Mouse (Mus musculus): Measurements from ENCODE around the gene Clic4. TPM values are rescaled to one million over a fixed set of nuclear protein-coding genes. Genes with fewer than 3 reads are reported as not detected.

The Clic4 gene
- polyA plus RNA-seq, 1 experiment from 2014 or later = 254 TPM

DNA sequence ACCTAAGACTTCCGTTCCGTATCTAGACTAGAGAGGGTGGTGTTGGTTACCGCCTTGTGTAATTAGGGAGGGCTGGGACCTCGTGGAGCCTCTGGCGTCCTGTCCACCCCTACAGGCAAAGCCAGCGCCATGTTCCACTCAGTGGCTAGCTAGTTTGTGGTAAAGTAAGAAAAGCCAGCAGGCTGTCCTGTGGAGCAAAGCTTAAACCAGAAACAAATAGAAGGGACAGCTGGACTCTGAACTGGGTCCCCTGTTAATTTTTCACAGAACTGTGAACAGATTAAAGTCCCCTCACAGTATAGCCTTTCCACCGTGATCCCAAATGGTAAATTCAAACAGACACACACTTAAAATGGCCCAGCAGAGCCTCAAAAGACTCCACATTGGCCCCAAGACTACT is 2.1 kb upstream of the Clic4 start:
- Histone ChIP-seq H3K4me1 (replicated peaks) (peaks cover 26% of the 10 kb centered on the region), H3K4me3 (no peak overlapping the region), H3K27ac (no peak overlapping the region), H3K36me3 (no peaks in the 10 kb centered on the region), H3K27me3 (no peaks in the 10 kb centered on the region), H3K9ac (no peak overlapping the region), H3K9me3 (replicated peaks) (no peaks in the 10 kb centered on the region), H3K4me2 (no peak overlapping the region)
- no peak for ATAC-seq (replicated peaks; ENCODE audit: insufficient number of reproducible peaks, insufficient read depth, low FRiP score, low read depth)
- 84% methylated on average over 7 of the region's 7 CpGs for WGBS

DNA sequence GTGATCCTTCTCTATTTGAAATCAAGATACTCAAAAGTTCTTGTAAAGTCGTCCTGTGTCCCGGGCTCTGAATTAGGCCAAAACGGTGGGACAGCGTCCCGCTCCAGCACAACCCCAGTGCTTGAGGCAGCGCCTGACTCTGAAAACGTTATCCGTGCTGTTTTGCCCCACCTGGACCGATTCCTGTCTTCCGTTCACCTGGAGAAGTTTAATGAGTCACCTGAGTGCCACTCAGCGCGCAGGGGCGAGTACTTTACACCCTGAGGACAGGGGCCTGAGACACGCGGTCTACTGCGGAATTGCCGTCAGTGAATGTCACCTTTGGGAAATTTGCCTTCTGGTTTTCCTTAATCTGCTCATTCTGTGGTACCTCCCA is 681 bp upstream of the Clic4 start:
- no peaks in the 10 kb centered on the region for H3K9me3 ChIP-seq (replicated peaks)
- H3K4me2 ChIP-seq = peak overlapping the region; percentile 60
- H3K4me1 ChIP-seq (replicated peaks) = peaks cover 41% of the 10 kb centered on the region
- peak overlapping the region; percentile 93 for H3K4me3 ChIP-seq
- ATAC-seq (replicated peaks; ENCODE audit: insufficient number of reproducible peaks, insufficient read depth, low FRiP score, low read depth) = no peak
- 4% methylated on average over 17 of the region's 17 CpGs for WGBS
- no peaks in the 10 kb centered on the region for H3K27me3 ChIP-seq
- H3K36me3 ChIP-seq = no peaks in the 10 kb centered on the region
- peak overlapping the region; percentile 76 for H3K27ac ChIP-seq
- H3K9ac ChIP-seq = peak overlapping the region; percentile 48

DNA sequence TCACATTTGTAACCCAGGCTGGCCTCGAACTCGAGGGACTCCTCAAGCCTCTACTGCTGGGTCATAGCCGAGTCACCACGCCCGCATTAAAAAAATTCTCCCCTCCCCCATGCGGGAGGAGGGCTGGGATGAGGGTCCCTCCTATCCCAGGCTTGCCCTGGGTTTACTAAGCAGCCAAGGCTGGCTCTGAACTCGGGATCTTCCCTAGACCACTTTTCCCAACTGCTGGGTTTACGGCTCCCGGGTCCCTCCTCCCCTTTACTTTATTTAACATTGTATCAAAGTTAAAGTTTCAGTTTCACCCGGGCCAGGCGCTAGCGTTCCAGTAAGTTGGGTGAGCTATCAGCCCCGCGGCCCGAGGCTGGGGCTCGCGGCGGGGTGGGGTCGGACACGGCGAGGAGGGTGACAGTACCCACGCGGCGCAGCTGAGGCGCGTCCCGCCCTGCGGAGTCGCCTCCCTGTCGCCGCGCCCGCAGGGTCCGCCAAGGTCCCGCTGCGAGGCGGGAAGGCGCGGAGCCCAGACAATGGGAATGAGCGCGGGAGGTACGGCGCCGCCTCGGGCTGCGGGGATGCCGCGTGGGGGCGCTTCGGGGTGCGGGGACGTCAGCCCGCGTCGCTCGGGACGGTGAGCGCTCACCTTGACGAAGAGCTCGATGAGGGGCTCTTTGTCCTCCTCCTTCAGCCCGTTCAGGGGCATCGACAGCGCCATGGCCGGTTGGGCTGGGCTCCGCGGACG is 565 bp downstream of the Clic4 start:
- Histone ChIP-seq H3K9ac (peak overlapping the region; percentile 98), H3K4me2 (peak overlapping the region; percentile 63), H3K27me3 (no peaks in the 10 kb centered on the region), H3K9me3 (replicated peaks) (no peaks in the 10 kb centered on the region), H3K36me3 (no peaks in the 10 kb centered on the region), H3K4me3 (peak overlapping the region; percentile 93), H3K27ac (peak overlapping the region; percentile 99), H3K4me1 (replicated peaks) (peaks cover 47% of the 10 kb centered on the region)
- ATAC-seq (replicated peaks; ENCODE audit: insufficient number of reproducible peaks, insufficient read depth, low FRiP score, low read depth) = peak; percentile 25; the same call in 1 of the 2 replicates
- WGBS = under 1% methylated on average over 67 of the region's 67 CpGs

DNA sequence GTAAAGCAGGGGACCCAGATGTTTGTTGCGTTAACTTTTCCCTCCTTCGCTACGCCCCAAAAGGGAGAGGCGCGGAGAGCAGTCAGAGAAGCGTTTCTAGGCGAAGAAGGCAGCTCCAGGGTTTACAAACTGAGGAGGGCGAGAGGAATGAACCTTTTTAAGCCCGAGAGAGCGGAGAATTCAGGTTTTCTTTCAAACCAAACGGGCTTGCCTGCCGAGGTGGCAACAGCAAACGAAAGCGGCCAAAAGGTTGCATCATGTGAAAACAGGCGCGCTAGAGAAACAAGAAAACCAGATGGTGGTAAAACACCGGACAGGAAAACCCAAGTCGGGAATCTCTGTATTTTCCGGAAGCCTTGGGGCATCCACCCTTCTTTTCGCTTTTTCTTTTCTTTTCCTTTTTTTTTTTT is 1.2 kb downstream of the Clic4 start:
- no peaks in the 10 kb centered on the region for H3K27me3 ChIP-seq
- 0% methylated on average over 20 of the region's 20 CpGs for WGBS
- H3K9ac ChIP-seq = peak overlapping the region; percentile 98
- peaks cover 50% of the 10 kb centered on the region for H3K4me1 ChIP-seq (replicated peaks)
- H3K4me2 ChIP-seq = peak overlapping the region; percentile 63
- H3K9me3 ChIP-seq (replicated peaks) = no peaks in the 10 kb centered on the region
- no peaks in the 10 kb centered on the region for H3K36me3 ChIP-seq
- peak overlapping the region; percentile 99 for H3K27ac ChIP-seq
- H3K4me3 ChIP-seq = peak overlapping the region; percentile 93
- no peak for ATAC-seq (replicated peaks; ENCODE audit: insufficient number of reproducible peaks, insufficient read depth, low FRiP score, low read depth)

DNA sequence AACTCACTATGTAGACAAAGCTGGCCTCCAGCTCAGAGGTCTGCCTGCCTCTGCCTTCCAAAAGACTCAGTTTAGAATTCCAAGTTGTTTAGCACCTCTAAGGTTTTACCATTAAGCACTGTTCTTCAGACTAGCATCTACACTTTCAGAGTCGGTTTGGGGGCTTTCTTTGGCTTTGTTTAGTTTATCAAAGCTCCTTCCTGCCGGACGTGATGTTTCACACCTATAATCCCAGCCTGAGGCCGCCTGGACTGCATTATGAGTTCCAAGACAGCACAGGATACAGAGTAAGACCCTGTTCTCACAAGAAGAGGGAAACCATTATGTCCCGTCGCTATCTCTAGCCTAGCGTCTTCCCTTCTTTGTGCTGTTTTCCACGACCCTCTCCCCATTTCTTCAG is 2.1 kb downstream of the Clic4 start:
- H3K9me3 ChIP-seq (replicated peaks) = no peaks in the 10 kb centered on the region
- H3K4me3 ChIP-seq = peak overlapping the region; percentile 93
- peak overlapping the region; percentile 63 for H3K4me2 ChIP-seq
- H3K36me3 ChIP-seq = no peaks in the 10 kb centered on the region
- H3K4me1 ChIP-seq (replicated peaks) = peaks cover 56% of the 10 kb centered on the region
- no peaks in the 10 kb centered on the region for H3K27me3 ChIP-seq
- peak overlapping the region; percentile 98 for H3K9ac ChIP-seq
- no peak for ATAC-seq (replicated peaks; ENCODE audit: insufficient number of reproducible peaks, insufficient read depth, low FRiP score, low read depth)
- 22% methylated on average over 8 of the region's 8 CpGs for WGBS
- peak overlapping the region; percentile 99 for H3K27ac ChIP-seq

DNA sequence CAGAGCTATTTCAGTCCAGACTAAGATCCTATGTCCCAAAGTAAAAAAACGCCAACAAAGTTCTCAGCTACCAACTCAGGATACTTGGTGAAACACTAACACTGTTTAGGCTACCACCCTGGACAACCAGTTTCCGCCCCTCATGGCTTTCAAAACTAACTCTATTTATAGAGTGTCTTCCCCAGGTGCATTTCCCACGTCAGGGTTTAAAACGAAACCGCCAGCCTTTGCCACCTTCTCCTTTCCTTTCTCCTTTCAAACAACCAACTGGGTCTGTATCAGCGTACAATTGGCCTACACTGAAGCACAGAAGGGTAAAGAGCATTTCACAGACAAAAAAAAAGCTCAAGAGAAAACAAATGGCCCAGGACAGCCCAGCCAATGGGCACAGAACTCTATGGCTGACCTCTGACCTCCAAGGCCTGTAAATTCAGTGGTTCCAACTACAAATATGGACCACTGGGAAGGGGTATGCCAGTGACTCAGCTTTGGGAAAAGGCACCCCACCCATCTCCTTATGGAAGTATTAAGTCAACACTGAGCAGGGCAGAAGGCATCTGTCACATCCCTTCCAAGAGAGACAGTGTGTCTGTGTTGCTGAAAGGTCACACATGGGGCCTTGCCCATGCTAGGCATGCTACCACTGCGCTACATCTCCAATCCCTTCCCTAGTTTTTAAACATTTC is 2.8 kb downstream of the Clic4 start:
- 31% methylated on average over 7 of the region's 7 CpGs for WGBS
- peak overlapping the region; percentile 99 for H3K27ac ChIP-seq
- no peaks in the 10 kb centered on the region for H3K36me3 ChIP-seq
- no peaks in the 10 kb centered on the region for H3K27me3 ChIP-seq
- no peaks in the 10 kb centered on the region for H3K9me3 ChIP-seq (replicated peaks)
- no peak for ATAC-seq (replicated peaks; ENCODE audit: insufficient number of reproducible peaks, insufficient read depth, low FRiP score, low read depth)
- peaks cover 58% of the 10 kb centered on the region for H3K4me1 ChIP-seq (replicated peaks)
- peak overlapping the region; percentile 63 for H3K4me2 ChIP-seq
- H3K9ac ChIP-seq = peak overlapping the region; percentile 98
- H3K4me3 ChIP-seq = peak overlapping the region; percentile 93

DNA sequence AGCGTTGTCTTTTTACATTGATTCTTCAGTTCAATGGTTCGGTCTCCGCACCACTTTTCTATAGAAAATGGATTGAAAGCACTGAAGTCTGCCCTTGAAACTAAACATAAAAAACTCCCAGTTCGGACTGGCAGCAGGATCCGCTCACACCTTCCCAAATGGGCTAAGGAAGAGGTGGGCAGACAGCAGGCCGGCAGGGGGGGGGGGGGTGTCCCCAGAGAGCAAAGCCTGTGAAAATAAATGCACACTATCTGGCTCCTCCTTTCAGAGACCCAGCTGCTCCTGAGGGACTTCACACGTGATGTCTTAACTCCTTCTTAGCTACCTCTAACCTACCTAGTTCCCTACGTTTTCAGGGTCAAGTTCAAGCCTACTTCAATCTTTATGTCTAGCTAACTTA is 5.1 kb downstream of the Clic4 start:
- WGBS = 35% methylated on average over 8 of the region's 8 CpGs
- Histone ChIP-seq H3K9ac (0 out of 2 replicates have a peak overlapping the region, but pooled peaks have one; percentile 25), H3K4me2 (peak overlapping the region; percentile 54), H3K27me3 (no peaks in the 10 kb centered on the region), H3K4me3 (peak overlapping the region; percentile 29), H3K4me1 (replicated peaks) (peaks cover 56% of the 10 kb centered on the region), H3K27ac (peak overlapping the region; percentile 57), H3K9me3 (replicated peaks) (no peaks in the 10 kb centered on the region), H3K36me3 (no peaks in the 10 kb centered on the region)
- ATAC-seq (replicated peaks; ENCODE audit: insufficient number of reproducible peaks, insufficient read depth, low FRiP score, low read depth) = no peak

DNA sequence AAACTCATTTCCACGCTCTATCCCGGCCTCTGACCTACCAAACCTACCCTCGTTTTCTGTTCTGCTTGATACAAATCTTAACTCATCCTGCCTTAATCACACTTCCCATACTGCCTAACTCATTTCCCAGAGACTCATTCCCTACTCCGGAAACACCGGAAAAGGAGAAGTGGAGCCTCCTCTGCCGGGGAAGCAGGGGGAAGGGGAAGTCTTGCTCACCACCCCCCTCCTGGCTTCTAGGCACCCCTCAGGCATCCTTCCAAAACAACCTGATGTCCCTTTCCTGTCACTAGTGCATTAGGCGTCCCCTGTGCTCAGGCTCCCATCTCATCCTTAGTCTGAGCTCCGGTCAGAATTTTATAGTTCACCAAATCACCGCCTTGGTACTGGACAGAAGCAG is 5.6 kb downstream of the Clic4 start:
- WGBS = 36% methylated on average over 9 of the region's 9 CpGs
- peak overlapping the region; percentile 29 for H3K4me3 ChIP-seq

DNA sequence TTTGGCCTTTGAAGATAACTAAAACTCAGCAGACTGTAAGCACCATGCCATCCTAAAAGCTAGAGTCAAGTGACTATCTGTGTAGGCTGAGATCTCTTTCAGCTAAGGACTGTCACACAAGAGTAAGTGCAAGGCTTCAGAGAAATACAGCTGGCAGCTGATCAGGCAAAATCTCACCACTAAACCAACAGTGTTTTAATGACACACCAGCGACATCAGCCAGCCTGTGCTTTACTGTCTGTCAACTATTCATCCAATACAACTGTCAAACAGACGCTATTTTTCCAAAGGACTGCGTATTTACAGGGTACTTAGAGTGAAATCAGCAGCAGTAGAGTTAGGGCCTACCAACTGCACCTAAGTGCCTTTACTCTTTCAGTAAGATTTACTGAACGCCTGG is 12.2 kb downstream of the Clic4 start:
- H3K36me3 ChIP-seq = no peaks in the 10 kb centered on the region; the same call in 1 of the 2 replicates
- no peak overlapping the region for H3K4me2 ChIP-seq
- no peak overlapping the region for H3K9ac ChIP-seq
- WGBS = 54% methylated on average over 4 of the region's 4 CpGs
- H3K4me1 ChIP-seq (replicated peaks) = peaks cover 61% of the 10 kb centered on the region
- H3K27me3 ChIP-seq = no peaks in the 10 kb centered on the region
- peak overlapping the region; percentile 46; the same call in 1 of the 2 replicates for H3K27ac ChIP-seq
- H3K9me3 ChIP-seq (replicated peaks) = no peaks in the 10 kb centered on the region
- ATAC-seq (replicated peaks; ENCODE audit: insufficient number of reproducible peaks, insufficient read depth, low FRiP score, low read depth) = no peak
- H3K4me3 ChIP-seq = no peak overlapping the region

More for the DNA sequence above, 5.6 kb downstream of the Clic4 start:
- 0 out of 2 replicates have a peak overlapping the region, but pooled peaks have one; percentile 29 for H3K9ac ChIP-seq
- no peaks in the 10 kb centered on the region for H3K27me3 ChIP-seq
- H3K4me1 ChIP-seq (replicated peaks) = peaks cover 60% of the 10 kb centered on the region
- ATAC-seq (replicated peaks; ENCODE audit: insufficient number of reproducible peaks, insufficient read depth, low FRiP score, low read depth) = no peak
- H3K4me2 ChIP-seq = peak overlapping the region; percentile 54
- H3K9me3 ChIP-seq (replicated peaks) = no peaks in the 10 kb centered on the region
- H3K27ac ChIP-seq = peak overlapping the region; percentile 57
- no peaks in the 10 kb centered on the region for H3K36me3 ChIP-seq

DNA sequence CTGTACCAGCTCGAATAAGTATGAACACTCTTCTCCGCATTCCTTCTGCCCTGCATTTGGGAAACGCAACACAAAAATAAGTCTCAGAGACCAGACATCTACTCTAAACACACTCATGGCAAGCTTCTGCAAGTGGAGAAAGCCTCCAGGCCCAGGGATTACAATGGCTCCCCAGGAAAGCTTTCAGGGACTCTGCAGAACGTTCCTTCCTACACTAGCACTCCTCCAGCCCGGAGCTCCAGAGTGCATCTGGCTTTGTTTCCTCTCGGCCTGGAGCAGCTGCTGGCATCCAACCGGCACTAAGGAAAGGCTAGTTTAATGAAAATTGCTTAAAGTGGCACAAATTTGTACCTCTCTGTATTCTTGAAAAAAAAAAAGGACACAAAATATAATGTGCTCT is 14.1 kb downstream of the Clic4 start:
- H3K4me1 ChIP-seq (replicated peaks) = peaks cover 76% of the 10 kb centered on the region
- no peak for ATAC-seq (replicated peaks; ENCODE audit: insufficient number of reproducible peaks, insufficient read depth, low FRiP score, low read depth)
- peak overlapping the region; percentile 83 for H3K27ac ChIP-seq
- H3K36me3 ChIP-seq = no peaks in the 10 kb centered on the region; the same call in 1 of the 2 replicates
- H3K27me3 ChIP-seq = no peaks in the 10 kb centered on the region
- peak overlapping the region; percentile 32 for H3K4me2 ChIP-seq
- no peaks in the 10 kb centered on the region for H3K9me3 ChIP-seq (replicated peaks)
- H3K4me3 ChIP-seq = no peak overlapping the region
- H3K9ac ChIP-seq = peak overlapping the region; percentile 44
- 27% methylated on average over 7 of the region's 7 CpGs for WGBS

DNA sequence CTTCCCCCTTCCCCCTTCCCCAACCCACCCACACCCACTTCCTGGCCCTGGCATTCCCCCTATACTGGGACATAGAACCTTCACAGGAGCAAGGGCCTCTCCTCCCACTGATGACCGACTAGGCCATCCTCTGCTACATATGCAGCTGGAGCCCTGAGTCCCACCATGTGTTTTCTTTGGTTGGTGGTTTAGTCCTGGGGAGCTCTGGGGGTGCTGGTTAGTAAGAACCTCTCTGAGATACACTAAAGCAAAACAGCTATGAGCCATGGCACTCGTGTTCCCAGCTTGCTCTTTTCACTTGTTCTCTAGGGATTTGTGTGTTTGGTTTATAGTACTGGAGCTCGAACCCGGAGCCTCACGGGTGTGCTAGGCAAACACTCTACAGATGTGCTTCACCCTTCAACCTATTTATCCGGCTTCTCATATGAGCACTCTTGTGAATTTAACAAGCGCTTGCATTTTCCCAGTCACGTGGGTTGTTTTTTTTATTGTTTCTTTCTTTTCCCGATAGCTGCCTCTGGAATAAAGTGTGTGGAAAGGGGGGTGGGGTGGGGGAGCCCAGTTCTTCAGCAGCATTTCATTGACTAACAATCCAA is 14.6 kb downstream of the Clic4 start:
- Histone ChIP-seq H3K4me1 (replicated peaks) (peaks cover 82% of the 10 kb centered on the region), H3K27ac (peak overlapping the region; percentile 83), H3K9me3 (replicated peaks) (no peaks in the 10 kb centered on the region), H3K36me3 (no peaks in the 10 kb centered on the region; the same call in 1 of the 2 replicates), H3K27me3 (no peaks in the 10 kb centered on the region), H3K9ac (peak overlapping the region; percentile 44), H3K4me3 (no peak overlapping the region), H3K4me2 (peak overlapping the region; percentile 32)
- 62% methylated on average over 9 of the region's 9 CpGs for WGBS
- ATAC-seq (replicated peaks; ENCODE audit: insufficient number of reproducible peaks, insufficient read depth, low FRiP score, low read depth) = no peak
